Mouse (Mus musculus) heart, embryonic 16.5 days (tissue): ENCODE results near the gene Col25a1. TPM values are rescaled to one million over a fixed set of nuclear protein-coding genes. Genes with fewer than 3 reads are reported as not detected.

Experiments used
- ATAC-seq: fragments of 200-750 bp; cut with Nextera tagmentation; replicated peaks from 2 replicates; pipeline ENCODE4 v1.8.0; 2017; ENCODE audit warnings: moderate number of reproducible peaks; ENCODE audit not compliant: insufficient read depth, low FRiP score; ENCODE audit errors: extremely low read depth
- H3K27ac ChIP-seq: fragments of 300-500 bp; sonication (generic); 2 replicates; pipeline ENCODE4 v1.5.1; 2014; ENCODE audit warnings: mild to moderate bottlenecking, low read length, control low read depth, moderate library complexity
- H3K27me3 ChIP-seq: fragments of 300-500 bp; sonication (generic); 2 replicates; pipeline ENCODE4 v1.6.1; 2014; ENCODE audit warnings: low read length, mixed read lengths; ENCODE audit not compliant: control insufficient read depth, insufficient read depth
- H3K36me3 ChIP-seq: fragments of 300-500 bp; sonication (generic); 2 replicates; pipeline ENCODE4 v1.6.1; 2014; ENCODE audit not compliant: control insufficient read depth, insufficient read depth
- H3K4me1 ChIP-seq: fragments of 300-500 bp; sonication (generic); 2 replicates; pipeline ENCODE4 v1.6.1; 2014; ENCODE audit warnings: low read length, mixed read lengths; ENCODE audit not compliant: control insufficient read depth, insufficient read depth
- H3K4me2 ChIP-seq: fragments of 300-500 bp; sonication (generic); 2 replicates; pipeline ENCODE4 v1.6.1; 2014; ENCODE audit warnings: low read depth, mild to moderate bottlenecking, control low read depth, low read length
- H3K4me3 ChIP-seq: fragments of 300-500 bp; sonication (generic); 2 replicates; pipeline ENCODE4 v1.5.1; 2014; ENCODE audit warnings: mild to moderate bottlenecking, control low read depth, low read length
- H3K9ac ChIP-seq: fragments of 300-500 bp; sonication (generic); 2 replicates; pipeline ENCODE4 v1.6.1; 2014; ENCODE audit warnings: low read length, control low read depth
- H3K9me3 ChIP-seq: fragments of 300-500 bp; sonication (generic); replicated peaks from 2 replicates; pipeline ENCODE4 v1.6.1; 2016; ENCODE audit warnings: low read length; ENCODE audit not compliant: control insufficient read depth
- WGBS: fragments of 180-500 bp; shearing (Covaris S2); extraction: QIAGEN DNeasy Blood & Tissue Kit; methylation state at CpG from one replicate; pipeline ENCODE4 v1.1.7; 2014; 5-methylcytosine and 5-hydroxymethylcytosine counted together
- polyA plus RNA-seq: library from polyadenylated mRNA; unstranded; fragments of >200 nt; fragmentation: Nextera tagmentation; extraction: Ambion mirVana; gene quantifications from 2 replicates; pipeline ENCODE4 v1.2.1, GENCODE M21; 2015

The Col25a1 gene
- polyA plus RNA-seq, 1 experiment from 2014 or later: 1.2 TPM

DNA sequence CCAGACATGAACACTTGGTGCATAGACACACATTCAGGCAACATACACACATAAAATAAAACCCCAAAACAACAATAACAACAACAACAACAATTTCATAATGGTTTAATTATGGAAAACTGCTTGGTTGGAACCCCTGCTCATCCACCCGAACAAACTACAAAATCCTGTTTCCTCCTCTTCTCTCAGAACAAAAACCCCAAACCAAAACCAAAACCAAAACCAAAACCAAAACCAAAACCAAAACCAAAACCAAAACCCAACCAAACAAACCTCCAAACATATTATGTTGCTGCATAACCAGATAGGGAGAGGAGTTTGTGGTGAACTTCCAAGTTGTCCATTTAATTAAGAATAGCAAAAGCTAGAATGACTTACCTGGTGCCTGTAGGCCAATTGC lies 17.9 kb downstream of the Col25a1 start:
- Histone ChIP-seq H3K9ac (no peak overlapping the region), H3K27ac (no peak overlapping the region), H3K27me3 (no peaks in the 10 kb centered on the region), H3K9me3 (no peaks in the 10 kb centered on the region), H3K4me1 (no peaks in the 10 kb centered on the region), H3K36me3 (no peaks in the 10 kb centered on the region), H3K4me2 (no peak overlapping the region), H3K4me3 (no peak overlapping the region)
- 81% methylated on average over 1 of the region's 1 CpGs for WGBS
- ATAC-seq: no peak

DNA sequence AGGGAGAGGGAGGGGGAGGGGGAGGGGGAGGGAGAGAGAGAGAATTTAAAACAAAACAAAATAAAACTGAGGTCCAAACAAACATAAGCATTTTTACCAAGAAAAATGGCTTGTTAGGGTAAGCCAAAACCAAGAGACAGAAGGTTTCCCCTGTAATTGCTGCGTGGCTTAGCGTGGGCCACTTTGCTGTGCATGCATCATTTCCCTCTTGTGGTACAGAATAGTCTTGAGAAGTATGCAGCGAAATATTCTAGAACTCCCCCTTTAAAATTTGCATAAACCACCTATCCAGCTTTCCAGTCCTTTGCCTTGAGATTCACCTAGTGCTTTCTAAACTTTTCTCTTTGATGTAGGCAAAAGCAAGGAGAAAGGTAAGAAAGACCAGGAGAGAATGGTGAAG lies 21.8 kb downstream of the Col25a1 start:
- 93% methylated on average over 3 of the region's 3 CpGs for WGBS

GRCm38 (mm10) chr3:130157551-130157950 lies 26.2 kb downstream of the Col25a1 start:
- Histone ChIP-seq H3K36me3 (no peaks in the 10 kb centered on the region), H3K4me1 (no peaks in the 10 kb centered on the region), H3K9me3 (no peaks in the 10 kb centered on the region), H3K4me2 (no peak overlapping the region), H3K9ac (no peak overlapping the region), H3K4me3 (no peak overlapping the region), H3K27me3 (no peaks in the 10 kb centered on the region), H3K27ac (no peak overlapping the region)
- no peak for ATAC-seq
- WGBS: 69% methylated on average over 3 of the region's 3 CpGs

More for the DNA sequence above, 21.8 kb downstream of the Col25a1 start:
- no peak overlapping the region for H3K9ac ChIP-seq
- no peak overlapping the region for H3K4me2 ChIP-seq
- H3K27ac ChIP-seq: no peak overlapping the region
- ATAC-seq: no peak
- H3K36me3 ChIP-seq: no peaks in the 10 kb centered on the region
- H3K27me3 ChIP-seq: no peaks in the 10 kb centered on the region
- H3K9me3 ChIP-seq: no peaks in the 10 kb centered on the region
- no peak overlapping the region for H3K4me3 ChIP-seq
- H3K4me1 ChIP-seq: no peaks in the 10 kb centered on the region

DNA sequence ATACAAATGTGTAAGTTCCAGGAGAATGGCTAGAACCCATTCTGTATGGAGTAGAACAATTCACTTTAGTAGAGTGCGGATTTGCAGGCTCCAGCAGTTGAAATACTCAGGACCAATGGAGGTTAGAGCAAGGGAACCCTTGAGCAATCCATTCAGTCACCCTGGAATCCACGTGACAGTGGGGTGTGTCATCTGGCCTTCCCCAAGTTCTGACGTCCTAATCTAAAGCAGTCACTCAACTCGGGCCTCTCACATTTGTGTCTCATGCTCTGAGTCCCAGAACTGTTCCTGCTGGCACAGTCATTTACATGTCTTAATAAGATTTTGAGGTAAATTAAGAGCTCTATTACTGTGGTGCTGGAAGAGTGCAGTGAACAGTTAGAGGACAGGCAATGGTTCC lies 28.6 kb downstream of the Col25a1 start:
- Histone ChIP-seq H3K27ac (no peak overlapping the region), H3K9ac (no peak overlapping the region), H3K27me3 (no peaks in the 10 kb centered on the region), H3K9me3 (no peaks in the 10 kb centered on the region), H3K4me2 (no peak overlapping the region), H3K4me3 (no peak overlapping the region), H3K36me3 (no peaks in the 10 kb centered on the region), H3K4me1 (no peaks in the 10 kb centered on the region)
- 60% methylated on average over 4 of the region's 4 CpGs for WGBS
- ATAC-seq: no peak

DNA sequence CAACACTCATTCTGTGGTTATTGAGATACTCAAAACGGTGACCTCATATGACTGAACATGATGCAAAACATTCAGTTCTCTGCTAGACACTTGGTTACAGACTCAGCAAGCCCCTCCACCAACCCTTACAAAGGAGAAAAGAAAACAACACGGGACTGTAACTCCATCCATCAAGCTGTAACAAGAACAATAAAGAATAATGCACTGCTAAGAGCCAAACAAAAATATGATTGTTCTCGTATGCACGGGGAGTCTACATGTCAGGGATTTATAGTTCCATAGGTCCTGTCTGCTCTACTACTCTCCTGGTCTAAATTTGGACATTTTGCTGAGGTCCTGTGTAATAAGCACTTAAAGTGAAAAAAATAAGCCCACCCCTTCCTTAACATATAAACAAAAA lies 29.6 kb downstream of the Col25a1 start:
- Histone ChIP-seq H3K27ac (no peak overlapping the region), H3K9me3 (no peaks in the 10 kb centered on the region), H3K4me2 (no peak overlapping the region), H3K36me3 (no peaks in the 10 kb centered on the region), H3K9ac (no peak overlapping the region), H3K4me3 (no peak overlapping the region), H3K4me1 (no peaks in the 10 kb centered on the region), H3K27me3 (no peaks in the 10 kb centered on the region)
- WGBS: 65% methylated on average over 4 of the region's 4 CpGs
- ATAC-seq: no peak

- Histone ChIP-seq H3K4me3 (no peak overlapping the region), H3K4me1 (no peaks in the 10 kb centered on the region), H3K9me3 (no peaks in the 10 kb centered on the region), H3K9ac (no peak overlapping the region), H3K36me3 (no peaks in the 10 kb centered on the region), H3K27me3 (no peaks in the 10 kb centered on the region), H3K27ac (no peak overlapping the region), H3K4me2 (no peak overlapping the region)
- ATAC-seq: no peak
- 71% methylated on average over 13 of the region's 13 CpGs for WGBS
Observed at GRCm38 (mm10) chr3:130161323-130161917, 30.1 kb downstream of the Col25a1 start.

GRCm38 (mm10) chr3:130166875-130167274 lies 35.6 kb downstream of the Col25a1 start:
- no peaks in the 10 kb centered on the region for H3K4me1 ChIP-seq
- no peak overlapping the region for H3K4me3 ChIP-seq
- no peaks in the 10 kb centered on the region for H3K36me3 ChIP-seq
- 65% methylated on average over 4 of the region's 4 CpGs for WGBS
- no peak for ATAC-seq
- H3K9ac ChIP-seq: no peak overlapping the region
- H3K4me2 ChIP-seq: no peak overlapping the region
- peaks cover 6% of the 10 kb centered on the region for H3K9me3 ChIP-seq
- no peaks in the 10 kb centered on the region for H3K27me3 ChIP-seq
- H3K27ac ChIP-seq: no peak overlapping the region

DNA sequence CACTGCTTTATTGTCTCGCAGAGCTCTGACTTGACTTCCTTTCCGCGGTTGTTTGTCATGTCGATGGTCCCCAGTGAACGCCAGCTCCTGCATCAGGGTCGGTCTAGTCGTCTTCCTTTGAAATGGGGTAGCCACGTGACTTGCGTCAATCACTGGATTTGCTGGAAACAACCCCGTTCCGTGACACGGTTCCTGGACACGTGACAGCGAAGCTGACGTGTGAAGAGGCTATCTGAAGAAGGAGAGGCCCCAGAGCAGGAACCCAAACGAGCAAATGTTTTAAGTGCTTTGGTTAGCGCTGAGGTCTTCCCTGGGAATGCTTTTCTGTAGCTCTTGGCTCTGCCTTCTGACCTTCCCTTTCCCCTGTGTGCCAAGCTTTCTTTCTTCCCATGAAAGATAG lies 41.5 kb downstream of the Col25a1 start:
- Histone ChIP-seq H3K4me1 (no peaks in the 10 kb centered on the region), H3K9me3 (peaks cover 6% of the 10 kb centered on the region), H3K9ac (no peak overlapping the region), H3K27me3 (no peaks in the 10 kb centered on the region), H3K27ac (peak overlapping the region; percentile 46; the same call in 1 of the 2 replicates), H3K36me3 (no peaks in the 10 kb centered on the region), H3K4me3 (peak overlapping the region; percentile 14; the same call in 1 of the 2 replicates), H3K4me2 (peak overlapping the region; percentile 38)
- WGBS: 54% methylated on average over 17 of the region's 17 CpGs
- ATAC-seq: peak; percentile 58

- peak overlapping the region; percentile 72 for H3K9ac ChIP-seq
- peaks cover 5% of the 10 kb centered on the region for H3K27me3 ChIP-seq
- H3K4me3 ChIP-seq: peak overlapping the region; percentile 75
- peak overlapping the region; percentile 46 for H3K27ac ChIP-seq
- peak overlapping the region; percentile 100 for H3K4me2 ChIP-seq
- ATAC-seq: peak; percentile 95
- under 1% methylated on average over 39 of the region's 40 CpGs for WGBS
- no peaks in the 10 kb centered on the region for H3K36me3 ChIP-seq
- no peaks in the 10 kb centered on the region for H3K9me3 ChIP-seq
- H3K4me1 ChIP-seq: peaks cover 4% of the 10 kb centered on the region; the same call in 1 of the 2 replicates
Observed at GRCm38 (mm10) chr3:130180181-130180940, 49.1 kb downstream of the Col25a1 start.
